Mouse (Mus musculus) MEL (cell line): ENCODE results near the gene Thrsp. TPM values are rescaled to one million over a fixed set of nuclear protein-coding genes. Genes with fewer than 3 reads are reported as not detected.

Experiments
- DNase-seq: peaks from one replicate; pipeline ENCODE4 v3.0.0; 2011; ENCODE audit warnings: low read depth, low spot score
- H3K27ac ChIP-seq: 2 replicates; pipeline ENCODE4 v1.5.1; 2012; ENCODE audit warnings: low read depth, mild to moderate bottlenecking, control low read depth, low read length, moderate library complexity; ENCODE audit not compliant: control insufficient read depth
- H3K27me3 ChIP-seq, 2 experiments: fragments of 150-350 bp in 1 of 2; sonication (generic) in 1 of 2; 2 replicates each; pipeline ENCODE4 v1.6.1; 2012; ENCODE audit warnings: low read length in 2 of 2, mild to moderate bottlenecking in 2 of 2, improper control_type of control experiment in 1 of 2, moderate library complexity in 1 of 2; ENCODE audit not compliant: insufficient read depth in 2 of 2, control insufficient read depth in 1 of 2
- H3K36me3 ChIP-seq, 2 experiments: 2 replicates each; pipeline ENCODE4 v1.6.1; 2012 to 2014; ENCODE audit warnings: low read length in 2 of 2, improper control_type of control experiment in 1 of 2, inconsistent platforms in 1 of 2, mild to moderate bottlenecking in 1 of 2; ENCODE audit not compliant: insufficient read depth in 2 of 2, control insufficient read depth in 1 of 2
- H3K4me1 ChIP-seq, 2 experiments: fragments of 150-350 bp in 1 of 2; sonication (generic) in 1 of 2; 2 replicates each; pipeline ENCODE4 v1.6.1; 2012; ENCODE audit warnings: low read length in 2 of 2, improper control_type of control experiment in 1 of 2, mild to moderate bottlenecking in 1 of 2; ENCODE audit not compliant: insufficient read depth in 2 of 2, control insufficient read depth in 1 of 2
- H3K4me3 ChIP-seq, 2 experiments: fragments of 150-350 bp in 1 of 2; sonication (generic) in 1 of 2; 2 replicates each; pipeline ENCODE4 v1.5.1; 2012; ENCODE audit warnings: low read depth in 2 of 2, low read length in 2 of 2, mild to moderate bottlenecking in 2 of 2, moderate library complexity in 2 of 2, control low read depth in 1 of 2, improper control_type of control experiment in 1 of 2; ENCODE audit not compliant: control insufficient read depth in 1 of 2, insufficient read depth in 1 of 2
- H3K79me2 ChIP-seq: 2 replicates; pipeline ENCODE4 v1.6.1; 2012; ENCODE audit warnings: mild to moderate bottlenecking, low read length, moderate library complexity; ENCODE audit not compliant: control insufficient read depth, poor library complexity, insufficient read depth
- H3K9ac ChIP-seq: 2 replicates; pipeline ENCODE4 v1.6.1; 2012; ENCODE audit warnings: low read depth, mild to moderate bottlenecking, control low read depth, low read length, moderate library complexity; ENCODE audit not compliant: control insufficient read depth, poor library complexity, severe bottlenecking
- H3K9me3 ChIP-seq: fragments of 150-350 bp; sonication (generic); replicated peaks from 2 replicates; pipeline ENCODE4 v1.6.1; 2012; ENCODE audit warnings: mild to moderate bottlenecking, low read length, improper control_type of control experiment, moderate library complexity; ENCODE audit not compliant: insufficient read depth
- BHLHE40 ChIP-seq: IDR thresholded peaks from 2 replicates; pipeline ENCODE4 v1.6.1; 2012; ENCODE audit warnings: low read depth, mild to moderate bottlenecking, inconsistent platforms, low read length, improper control_type of control experiment, borderline replicate concordance
- CHD1 ChIP-seq: IDR thresholded peaks from 2 replicates; pipeline ENCODE4 v1.6.1; 2012; ENCODE audit warnings: low read depth, mild to moderate bottlenecking, inconsistent platforms, low read length, improper control_type of control experiment
- CTCF ChIP-seq, 3 experiments: IDR thresholded peaks in 2 of 3; conservative IDR thresholded peaks in 1 of 3; 2 replicates each; pipeline ENCODE4 v1.5.1; 2011 to 2012; ENCODE audit warnings: low read length in 3 of 3, low read depth in 2 of 3, mild to moderate bottlenecking in 2 of 3, improper control_type of control experiment in 1 of 3, inconsistent platforms in 1 of 3, mixed read lengths in 1 of 3, moderate library complexity in 1 of 3; ENCODE audit not compliant: control insufficient read depth in 1 of 3, insufficient read depth in 1 of 3, poor library complexity in 1 of 3, severe bottlenecking in 1 of 3
- ELF1 ChIP-seq: IDR thresholded peaks from 2 replicates; pipeline ENCODE4 v1.6.1; 2014; ENCODE audit warnings: low read depth, mild to moderate bottlenecking, inconsistent platforms, low read length, improper control_type of control experiment, moderate library complexity
- EP300 ChIP-seq, 2 experiments: IDR thresholded peaks; 2 replicates each; pipeline ENCODE4 v1.6.1; 2011; ENCODE audit warnings: improper control_type of control experiment in 2 of 2, low read length in 2 of 2, low read depth in 1 of 2, mild to moderate bottlenecking in 1 of 2
- ETS1 ChIP-seq: IDR thresholded peaks from 2 replicates; pipeline ENCODE4 v1.6.1; 2012; ENCODE audit warnings: low read depth, mild to moderate bottlenecking, inconsistent platforms, low read length, improper control_type of control experiment, moderate library complexity
- HCFC1 ChIP-seq: IDR thresholded peaks from 2 replicates; pipeline ENCODE4 v1.6.1; 2012; ENCODE audit warnings: low read depth, mild to moderate bottlenecking, inconsistent platforms, low read length, improper control_type of control experiment, moderate library complexity
- KAT2A ChIP-seq: conservative IDR thresholded peaks from 2 replicates; pipeline ENCODE4 v1.6.1; 2012; ENCODE audit warnings: low read depth, low read length, improper control_type of control experiment, inconsistent platforms
- MAX ChIP-seq: IDR thresholded peaks from 2 replicates; pipeline ENCODE4 v1.6.1; 2011; ENCODE audit warnings: low read length, improper control_type of control experiment
- MAZ ChIP-seq: IDR thresholded peaks from 2 replicates; pipeline ENCODE4 v1.6.1; 2012; ENCODE audit warnings: low read depth, mild to moderate bottlenecking, inconsistent platforms, low read length, improper control_type of control experiment
- MEF2A ChIP-seq: IDR thresholded peaks from 2 replicates; pipeline ENCODE4 v1.6.1; 2014; ENCODE audit warnings: low read depth, mild to moderate bottlenecking, inconsistent platforms, low read length, improper control_type of control experiment; ENCODE audit not compliant: poor library complexity, insufficient replicate concordance, severe bottlenecking; ENCODE audit errors: extremely low read depth
- MYC ChIP-seq: IDR thresholded peaks from 2 replicates; pipeline ENCODE4 v1.6.1; 2011; ENCODE audit warnings: low read depth, mild to moderate bottlenecking, low read length, improper control_type of control experiment, moderate library complexity
- NELFE ChIP-seq: IDR thresholded peaks from 2 replicates; pipeline ENCODE4 v1.6.1; 2011; ENCODE audit warnings: low read depth, low read length, improper control_type of control experiment
- NRF1 ChIP-seq: IDR thresholded peaks from 2 replicates; pipeline ENCODE4 v1.6.1; 2014; ENCODE audit warnings: low read depth, mild to moderate bottlenecking, inconsistent platforms, low read length, improper control_type of control experiment, moderate library complexity; ENCODE audit not compliant: poor library complexity, insufficient read depth, severe bottlenecking
- POLR2AphosphoS2 ChIP-seq: IDR thresholded peaks from 2 replicates; pipeline ENCODE4 v1.6.1; 2011; ENCODE audit warnings: low read length, improper control_type of control experiment
- RAD21 ChIP-seq: IDR thresholded peaks from 2 replicates; pipeline ENCODE4 v1.6.1; 2011; ENCODE audit warnings: mild to moderate bottlenecking, low read depth, low read length, improper control_type of control experiment
- USF1 ChIP-seq: IDR thresholded peaks from 2 replicates; pipeline ENCODE4 v1.6.1; 2014; ENCODE audit warnings: low read depth, mild to moderate bottlenecking, inconsistent platforms, low read length, improper control_type of control experiment, moderate library complexity
- USF2 ChIP-seq, 2 experiments: IDR thresholded peaks; 2 replicates each; pipeline ENCODE4 v1.6.1; 2011 to 2012; ENCODE audit warnings: improper control_type of control experiment in 2 of 2, low read length in 2 of 2, borderline replicate concordance in 1 of 2, inconsistent platforms in 1 of 2, low read depth in 1 of 2, mild to moderate bottlenecking in 1 of 2; ENCODE audit not compliant: insufficient read depth in 1 of 2
- ZC3H11A ChIP-seq: IDR thresholded peaks from 2 replicates; pipeline ENCODE4 v1.6.1; 2012; ENCODE audit warnings: low read depth, mild to moderate bottlenecking, inconsistent platforms, low read length, improper control_type of control experiment
- ZKSCAN1 ChIP-seq: IDR thresholded peaks from 2 replicates; pipeline ENCODE4 v1.6.1; 2012; ENCODE audit warnings: low read depth, mild to moderate bottlenecking, inconsistent platforms, low read length, improper control_type of control experiment, moderate library complexity
- ZNF384 ChIP-seq: IDR thresholded peaks from 2 replicates; pipeline ENCODE4 v1.6.1; 2012; ENCODE audit warnings: low read depth, mild to moderate bottlenecking, inconsistent platforms, low read length, improper control_type of control experiment
- polyA plus RNA-seq, 2 experiments: library from polyadenylated mRNA; stranded (reverse) in 1 of 2; unstranded in 1 of 2; fragments of >175 nt in 1 of 2; fragments of >200 nt in 1 of 2; gene quantifications; 2 replicates each; pipeline versions ENCODE4 v1.2.1 to v1.2.4; 2012; ENCODE audit warnings: low replicate concordance in 2 of 2, low read depth in 1 of 2; ENCODE audit not compliant: insufficient read length in 2 of 2, insufficient read depth in 1 of 2, missing spikeins in 1 of 2
- total RNA-seq: library from RNA; depleted of rRNA; stranded (reverse); fragments of 300-350 nt; gene quantifications from 2 replicates; pipeline ENCODE4 v1.2.3, GENCODE M21; 2012

Gene Thrsp
- total and polyA plus RNA-seq, 3 experiments = 0.06 TPM; not detected in 2

DNA sequence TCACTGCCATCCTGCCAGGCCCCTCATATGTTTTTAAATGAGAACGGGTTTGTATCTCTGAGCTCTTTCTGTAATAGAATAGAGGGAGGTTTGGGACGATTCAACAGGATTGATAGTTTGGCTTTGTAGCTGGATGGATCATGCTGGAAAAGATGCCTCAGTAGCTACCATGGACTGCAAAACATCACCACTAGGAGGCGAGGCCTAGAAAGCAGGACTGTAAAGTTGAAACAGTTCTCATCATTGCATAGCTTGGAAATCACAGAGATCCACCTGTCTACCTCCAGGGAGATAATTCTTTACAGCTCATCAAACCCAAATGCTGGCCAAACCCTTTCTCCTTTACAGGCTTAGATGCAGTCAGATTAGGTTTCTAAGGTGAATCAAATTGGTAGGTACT lies 6.0 kb downstream of the Thrsp start (continued):
- TF ChIP-seq USF2 (IDR thresholded peaks at IDR 0.05; ENCODE audit: borderline replicate concordance in 1 of 2, insufficient read depth in 1 of 2, low read depth in 1 of 2, low read length in 2 of 2) (no peak), MYC (no peak), CTCF (IDR thresholded peaks at IDR 0.05 in 2 of 3, conservative IDR thresholded peaks at IDR 0.05 in 1 of 3; ENCODE audit: control insufficient read depth in 1 of 3, insufficient read depth in 1 of 3, low read depth in 2 of 3, low read length in 3 of 3, poor library complexity in 1 of 3, severe bottlenecking in 1 of 3) (no peak), EP300 (IDR thresholded peaks at IDR 0.05; ENCODE audit: low read depth in 1 of 2, low read length in 2 of 2) (no peak)

DNA sequence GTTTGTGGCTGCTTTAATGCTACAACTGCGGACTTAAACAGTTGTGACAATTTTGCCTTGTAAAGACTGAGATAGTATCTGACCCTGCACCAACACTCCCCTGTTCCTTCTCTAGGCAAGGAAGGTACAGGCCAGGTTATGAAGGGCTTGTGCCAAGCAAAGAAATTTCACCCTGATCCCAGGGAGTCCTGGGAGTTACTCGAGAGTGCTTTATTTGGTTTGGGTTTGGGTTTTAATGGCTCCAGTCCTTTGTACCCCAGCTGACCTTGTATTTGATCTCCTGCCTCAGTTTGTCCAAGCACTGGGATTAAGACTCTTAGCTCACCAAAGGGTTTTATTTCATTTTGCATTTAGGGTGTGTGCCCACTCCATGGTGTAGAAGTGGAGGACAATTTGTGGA lies 6.4 kb downstream of the Thrsp start:
- Histone ChIP-seq H3K27me3 (no peaks in the 10 kb centered on the region), H3K36me3 (peaks cover 0 to 2% of the 10 kb centered on the region in 2 experiments; a peak in 2 of 4 replicates), H3K9me3 (no peaks in the 10 kb centered on the region), H3K79me2 (no peaks in the 10 kb centered on the region), H3K9ac (no peak overlapping the region), H3K4me1 (peaks cover 0 to 5% of the 10 kb centered on the region in 2 experiments; a peak in 1 of 4 replicates), H3K4me3 (no peak overlapping the region), H3K27ac (no peak overlapping the region)
- TF ChIP-seq USF1 (no peak), NRF1 (no peak)
- no peak for DNase-seq

DNA sequence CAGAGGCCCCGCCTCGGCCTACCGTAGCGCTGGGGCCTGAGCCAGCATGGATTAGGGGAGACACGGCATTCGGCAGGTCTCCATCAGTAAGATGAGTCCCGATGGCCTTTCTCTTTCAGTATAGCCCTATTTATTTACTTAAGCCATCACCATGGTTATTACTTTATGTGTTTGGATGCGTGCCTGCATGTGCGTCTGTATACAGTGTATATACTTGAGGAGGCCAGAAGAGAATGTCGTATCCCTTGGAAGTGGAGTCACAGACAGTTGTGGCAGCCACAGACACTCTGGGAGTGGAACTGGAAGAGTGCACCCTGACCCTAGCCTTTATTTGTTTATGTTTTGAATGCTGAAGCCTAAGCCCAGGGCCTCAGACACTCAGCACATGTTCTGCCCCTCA lies 10.4 kb downstream of the Thrsp start:
- Histone ChIP-seq H3K27me3 (no peaks in the 10 kb centered on the region), H3K27ac (no peak overlapping the region), H3K9me3 (no peaks in the 10 kb centered on the region), H3K36me3 (peaks cover 0 to 4% of the 10 kb centered on the region in 2 experiments; a peak in 1 of 4 replicates), H3K79me2 (peaks cover 21% of the 10 kb centered on the region), H3K4me1 (0 out of 4 replicates have a peak, but pooled peaks cover 0 to under 1% of the 10 kb centered on the region in 2 experiments), H3K4me3 (no peak overlapping the region), H3K9ac (no peak overlapping the region)
- no peak for DNase-seq
- TF ChIP-seq KAT2A (no peak), ETS1 (no peak), ZKSCAN1 (no peak), POLR2AphosphoS2 (no peak), ELF1 (no peak), HCFC1 (no peak), MYC (no peak), NELFE (no peak), RAD21 (no peak), MAX (no peak), MEF2A (no peak), MAZ (no peak), CHD1 (no peak), EP300 (IDR thresholded peaks at IDR 0.05; ENCODE audit: low read depth in 1 of 2, low read length in 2 of 2) (no peak), USF1 (no peak), ZC3H11A (no peak), BHLHE40 (no peak), NRF1 (no peak), ZNF384 (no peak), USF2 (IDR thresholded peaks at IDR 0.05; ENCODE audit: borderline replicate concordance in 1 of 2, insufficient read depth in 1 of 2, low read depth in 1 of 2, low read length in 2 of 2) (no peak)
